In genomic region chrX:11855910-11856309, GRCm38 (mm10) we compare ENCODE assay signal across 11 mouse cellular contexts.
"Had no signal": no experiment of that assay in that cellular context is flagged by ENCODE, and none has a peak within 500 bp of the region (broad histone marks: within the 10 kb centered on the region; RNA-seq: fewer than 3 reads in every experiment).

No protein-coding gene starts in this region.

- H3K36me3 ChIP-seq: limb, embryonic 15.5 days; liver, embryonic 12.5 days; midbrain, embryonic 12.5 days had no signal

- H3K9ac ChIP-seq: limb, embryonic 15.5 days; liver, embryonic 12.5 days; midbrain, embryonic 12.5 days had no signal

- H3K4me2 ChIP-seq: limb, embryonic 15.5 days; liver, embryonic 12.5 days; midbrain, embryonic 12.5 days had no signal

- H3K9me3 ChIP-seq: limb, embryonic 15.5 days; liver, embryonic 12.5 days; midbrain, embryonic 12.5 days had no signal

- DNase-seq: kidney, adult 11 months; kidney, adult 9 months; kidney, postnatal 10 days; right cerebral cortex, postnatal 4 days; spleen, adult 18-20 months; thymus, adult 18-20 months; thymus, postnatal 14 days had no signal

- H3K4me1 ChIP-seq: liver, embryonic 12.5 days; midbrain, embryonic 12.5 days had no signal

- H3K27ac ChIP-seq: limb, embryonic 15.5 days; liver, embryonic 12.5 days; midbrain, embryonic 12.5 days had no signal

- H3K4me3 ChIP-seq: limb, embryonic 15.5 days; liver, embryonic 12.5 days; midbrain, embryonic 12.5 days had no signal

- ATAC-seq: liver, embryonic 12.5 days; midbrain, embryonic 16.5 days had no signal
